Mouse (Mus musculus) testis, adult 2 months (tissue): ENCODE results near the gene Gm37240. TPM values are rescaled to one million over a fixed set of nuclear protein-coding genes. Genes with fewer than 3 reads are reported as not detected.

Source experiments
- H3K27ac ChIP-seq: fragments of 200-500 bp; 2 replicates; pipeline ENCODE4 v1.5.1; 2012; ENCODE audit warnings: low read depth, low read length; ENCODE audit not compliant: control insufficient read depth, insufficient read depth
- H3K27me3 ChIP-seq: fragments of 200-500 bp; 2 replicates; pipeline ENCODE4 v1.6.1; 2012; ENCODE audit warnings: mild to moderate bottlenecking, low read length, moderate library complexity; ENCODE audit not compliant: control insufficient read depth, insufficient read depth
- H3K36me3 ChIP-seq: fragments of 200-500 bp; 2 replicates; pipeline ENCODE4 v1.6.1; 2012; ENCODE audit warnings: mild to moderate bottlenecking, low read length; ENCODE audit not compliant: control insufficient read depth, insufficient read depth
- H3K4me1 ChIP-seq: fragments of 200-500 bp; 2 replicates; pipeline ENCODE4 v1.6.1; 2012; ENCODE audit warnings: low read length; ENCODE audit not compliant: control insufficient read depth, insufficient read depth
- H3K4me3 ChIP-seq: fragments of 200-500 bp; 2 replicates; pipeline ENCODE4 v1.5.1; 2012; ENCODE audit warnings: low read depth, mild to moderate bottlenecking, low read length, moderate library complexity, mixed read lengths; ENCODE audit not compliant: control insufficient read depth
- CTCF ChIP-seq: fragments of 200-500 bp; IDR thresholded peaks from 2 replicates; pipeline ENCODE4 v1.5.1; 2012; ENCODE audit warnings: low read depth, mild to moderate bottlenecking, inconsistent platforms, low read length, moderate library complexity; ENCODE audit not compliant: control insufficient read depth, insufficient read depth, insufficient replicate concordance
- POLR2A ChIP-seq: fragments of 200-500 bp; IDR thresholded peaks from 2 replicates; pipeline ENCODE4 v1.6.1; 2012; ENCODE audit warnings: low read depth, mild to moderate bottlenecking, inconsistent platforms, low read length, moderate library complexity; ENCODE audit not compliant: control insufficient read depth
- polyA plus RNA-seq: library from polyadenylated mRNA; depleted of rRNA; stranded (reverse); fragments of >200 nt; gene quantifications from 2 replicates; pipeline ENCODE4 v1.2.3, GENCODE M21; 2012

The Gm37240 gene
- polyA plus RNA-seq, 1 experiment = not detected

DNA sequence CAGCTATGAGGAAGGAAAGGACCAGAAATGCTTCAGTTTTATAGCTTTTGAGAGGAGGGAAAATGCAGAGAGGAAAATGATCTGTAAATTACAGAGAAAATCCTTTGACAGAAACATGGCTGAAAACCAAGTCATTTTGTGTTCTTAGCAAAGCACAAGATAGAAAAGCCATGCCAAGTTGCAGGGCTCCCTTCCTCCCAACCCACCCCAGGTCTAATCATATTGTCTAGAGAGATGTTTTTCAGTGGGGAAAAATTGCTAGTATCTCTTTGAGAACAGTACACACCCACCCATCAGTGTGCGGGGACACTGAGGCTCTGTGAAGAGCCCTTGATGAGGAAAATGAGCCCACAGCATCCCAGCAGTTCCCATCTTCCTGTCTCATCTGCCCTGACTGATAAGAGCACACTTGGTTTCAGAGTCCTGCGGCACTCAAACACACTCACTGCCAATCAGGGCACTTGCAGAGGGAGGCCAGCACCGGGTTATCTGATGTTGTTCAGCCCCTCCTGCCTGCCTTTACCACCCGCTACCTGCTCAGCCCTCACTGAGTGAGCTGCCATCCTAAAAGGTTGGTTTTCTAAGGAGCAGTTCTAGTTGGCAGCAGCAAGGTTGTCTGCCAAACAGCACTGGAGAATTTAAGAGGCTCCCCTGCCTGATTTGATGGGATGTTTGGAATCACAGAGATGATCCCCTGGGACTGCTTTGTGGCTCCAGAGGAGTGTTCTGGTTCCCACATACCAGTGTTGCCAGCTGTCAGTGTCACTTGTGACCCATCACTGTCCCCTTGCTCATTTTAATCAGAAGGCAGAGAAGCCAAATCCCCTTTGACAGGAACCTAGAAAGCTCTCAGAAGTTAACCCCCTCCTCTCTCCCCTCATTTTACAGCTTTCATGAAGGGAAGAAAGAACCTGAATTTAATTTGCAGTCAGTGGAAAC lies 234.3 kb downstream of the Gm37240 start:
- no peak overlapping the region for H3K4me3 ChIP-seq
- no peaks in the 10 kb centered on the region for H3K27me3 ChIP-seq
- no peaks in the 10 kb centered on the region; the same call in 1 of the 2 replicates for H3K36me3 ChIP-seq
- H3K4me1 ChIP-seq = no peaks in the 10 kb centered on the region
- TF ChIP-seq POLR2A (no peak), CTCF (no peak)
- no peak overlapping the region for H3K27ac ChIP-seq

GRCm38 (mm10) chr3:85649176-85649575 lies 238.1 kb downstream of the Gm37240 start:
- Histone ChIP-seq H3K27me3 (no peaks in the 10 kb centered on the region), H3K4me3 (no peak overlapping the region), H3K36me3 (peaks cover 1% of the 10 kb centered on the region), H3K27ac (no peak overlapping the region), H3K4me1 (no peaks in the 10 kb centered on the region)
- TF ChIP-seq CTCF (no peak), POLR2A (no peak)

- Histone ChIP-seq H3K4me1 (no peaks in the 10 kb centered on the region), H3K4me3 (no peak overlapping the region), H3K27ac (no peak overlapping the region), H3K27me3 (no peaks in the 10 kb centered on the region), H3K36me3 (peaks cover 1% of the 10 kb centered on the region)
- no peak for TF ChIP-seq POLR2A
- no peak for TF ChIP-seq CTCF
Observed at GRCm38 (mm10) chr3:85645517-85646004, 241.8 kb downstream of the Gm37240 start.

GRCm38 (mm10) chr3:85644814-85645213 lies 242.5 kb downstream of the Gm37240 start:
- Histone ChIP-seq H3K4me3 (no peak overlapping the region), H3K4me1 (no peaks in the 10 kb centered on the region), H3K27ac (no peak overlapping the region), H3K27me3 (no peaks in the 10 kb centered on the region), H3K36me3 (peaks cover 1% of the 10 kb centered on the region)
- no peak for TF ChIP-seq POLR2A
- no peak for TF ChIP-seq CTCF

- no peak overlapping the region for H3K4me3 ChIP-seq
- no peaks in the 10 kb centered on the region for H3K27me3 ChIP-seq
- H3K4me1 ChIP-seq = no peaks in the 10 kb centered on the region
- TF ChIP-seq CTCF (no peak), POLR2A (no peak)
- H3K36me3 ChIP-seq = peaks cover 1% of the 10 kb centered on the region
- H3K27ac ChIP-seq = no peak overlapping the region
Observed at GRCm38 (mm10) chr3:85641751-85642150, 245.6 kb downstream of the Gm37240 start.

GRCm38 (mm10) chr3:85636716-85637447 lies 250.4 kb downstream of the Gm37240 start:
- no peak overlapping the region for H3K27ac ChIP-seq
- TF ChIP-seq POLR2A (no peak), CTCF (no peak)

DNA sequence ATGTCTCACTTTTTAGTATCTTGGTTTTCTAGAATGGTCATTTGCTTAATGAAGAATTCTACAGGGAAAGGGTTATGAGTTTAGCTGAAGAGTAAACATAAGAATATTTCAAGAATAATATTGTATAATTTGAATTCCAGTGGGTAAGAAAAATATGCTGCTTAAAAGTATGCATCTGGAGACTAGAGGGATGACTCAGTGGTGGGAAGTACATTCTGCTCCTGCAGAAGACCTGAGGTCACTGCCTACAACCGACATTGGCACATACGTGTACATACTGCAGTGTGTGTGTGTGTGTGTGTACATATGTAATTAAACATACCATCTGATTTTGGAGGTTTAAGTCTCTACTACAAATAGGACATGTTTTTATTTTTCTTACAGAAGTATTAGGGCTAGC lies 251.7 kb downstream of the Gm37240 start:
- no peak overlapping the region for H3K27ac ChIP-seq
- TF ChIP-seq CTCF (no peak), POLR2A (no peak)
- H3K36me3 ChIP-seq = no peaks in the 10 kb centered on the region; the same call in 1 of the 2 replicates
- no peaks in the 10 kb centered on the region for H3K27me3 ChIP-seq
- H3K4me3 ChIP-seq = no peak overlapping the region
- no peaks in the 10 kb centered on the region for H3K4me1 ChIP-seq

More at GRCm38 (mm10) chr3:85636716-85637447, 250.4 kb downstream of the Gm37240 start:
- H3K27me3 ChIP-seq = no peaks in the 10 kb centered on the region
- no peak overlapping the region for H3K4me3 ChIP-seq
- no peaks in the 10 kb centered on the region for H3K4me1 ChIP-seq
- no peaks in the 10 kb centered on the region; the same call in 1 of the 2 replicates for H3K36me3 ChIP-seq

GRCm38 (mm10) chr3:85635126-85635419 lies 252.2 kb downstream of the Gm37240 start:
- Histone ChIP-seq H3K4me1 (no peaks in the 10 kb centered on the region), H3K4me3 (no peak overlapping the region), H3K36me3 (no peaks in the 10 kb centered on the region; the same call in 1 of the 2 replicates), H3K27me3 (no peaks in the 10 kb centered on the region), H3K27ac (no peak overlapping the region)
- TF ChIP-seq POLR2A = no peak
- TF ChIP-seq CTCF = no peak
